Mouse (Mus musculus): ENCODE measurements at regions not wholly inside any gene's neighbourhood (a gene's known extent, or its start where the extent isn't known, plus 50 kb on each side); places are given as distances from the start of the nearest gene placed in this dataset.

GRCm38 (mm10) chr7:74877466-74877865 lies 322.9 kb upstream of the Slco3a1 start:
- peak; percentile 36 for DNase-seq

DNA sequence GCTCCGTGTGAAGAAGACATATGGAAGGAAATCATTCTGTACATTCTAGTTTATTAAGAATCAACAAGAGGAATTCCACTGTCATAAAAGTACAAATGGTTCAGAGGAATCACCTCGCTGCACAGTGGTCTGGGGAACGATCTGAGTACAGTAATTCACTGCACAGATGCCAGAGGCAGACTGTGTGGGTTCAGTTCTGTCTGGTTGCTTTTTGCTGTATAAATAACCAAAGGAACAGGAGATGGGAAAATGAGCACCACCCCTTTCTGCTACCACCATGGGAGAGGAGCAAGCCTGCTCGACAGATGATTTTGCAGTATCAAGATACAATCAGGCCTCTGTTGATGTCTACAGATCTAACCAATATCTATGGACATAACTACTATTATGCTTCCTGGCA lies 322.1 kb upstream of the Slco3a1 start:
- DNase-seq = no peak

DNA sequence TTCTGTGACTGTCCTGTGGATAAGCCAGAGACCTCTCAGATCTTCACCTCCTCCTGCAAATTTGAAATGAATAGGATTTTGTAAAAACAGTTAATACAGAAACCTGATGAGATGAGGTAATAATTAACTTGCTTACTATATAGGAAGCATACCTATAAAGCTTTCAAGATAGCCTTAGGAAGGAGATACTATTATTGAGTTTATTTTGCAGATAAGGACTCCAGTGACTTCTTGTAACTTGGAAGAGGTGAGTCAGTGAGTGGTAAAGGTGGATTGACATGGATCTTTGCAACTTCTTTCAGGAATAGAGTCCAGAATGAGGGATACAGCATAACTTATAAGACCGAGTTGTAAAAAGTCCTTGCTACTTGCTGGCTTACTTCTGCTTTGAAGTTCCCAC lies 315.7 kb upstream of the Slco3a1 start:
- no peak for DNase-seq

GRCm38 (mm10) chr7:74862727-74863126 lies 308.1 kb upstream of the Slco3a1 start:
- peak; percentile 97 for DNase-seq

DNA sequence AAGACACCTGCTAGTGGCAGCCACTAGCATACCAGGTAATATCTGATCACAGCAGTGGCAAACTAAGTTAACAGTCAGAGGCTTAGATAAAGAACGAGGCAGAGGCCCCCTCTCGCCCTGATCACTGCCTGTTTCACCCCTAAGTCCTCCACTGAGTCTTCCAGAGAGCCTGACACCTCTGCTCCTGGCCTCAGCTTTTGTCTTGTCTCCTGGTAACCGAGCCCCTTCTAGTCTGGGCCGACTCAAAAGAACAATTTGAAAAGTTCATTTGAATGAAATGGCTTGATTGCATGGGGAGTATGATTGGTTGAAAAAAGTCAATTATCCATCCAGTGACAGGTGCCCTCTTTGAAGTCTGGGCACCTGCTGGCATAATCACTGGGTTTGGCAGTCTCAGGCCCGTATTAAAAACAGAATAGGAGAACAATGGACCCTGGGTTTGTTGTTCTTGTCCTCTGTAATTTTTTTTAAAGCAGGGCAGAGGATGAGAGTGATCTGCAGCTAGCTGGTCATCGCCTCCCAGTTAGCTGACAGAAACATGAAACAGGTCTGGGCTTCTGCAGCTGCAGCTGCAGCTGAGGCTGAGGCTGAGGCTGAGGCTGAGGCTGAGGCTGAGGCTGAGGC lies 289.8 kb upstream of the Slco3a1 start:
- no peak for DNase-seq

- no peak for DNase-seq
These were observed 268.7 kb upstream of the Slco3a1 start for GRCm38 (mm10) chr7:74823286-74823685.

DNA sequence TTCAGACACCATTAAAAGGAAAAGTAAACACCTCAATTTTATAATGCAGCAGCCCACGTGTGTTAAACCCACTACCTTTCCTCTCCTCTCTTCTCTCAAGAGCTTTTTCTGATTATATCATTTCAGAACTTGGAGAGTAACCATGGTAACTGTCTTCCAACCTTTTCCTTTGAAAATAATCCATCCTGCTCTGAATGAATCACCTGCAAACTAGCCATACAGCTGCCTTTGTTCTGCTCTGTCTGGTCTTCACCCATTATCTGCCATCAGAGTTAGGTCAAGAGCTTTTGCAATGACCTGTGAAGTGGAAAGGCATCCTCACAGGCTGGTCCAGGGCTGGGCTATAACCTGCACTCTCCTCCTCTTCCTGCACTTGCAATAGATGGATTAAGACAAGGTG lies 238.7 kb upstream of the Slco3a1 start:
- DNase-seq = no peak

DNA sequence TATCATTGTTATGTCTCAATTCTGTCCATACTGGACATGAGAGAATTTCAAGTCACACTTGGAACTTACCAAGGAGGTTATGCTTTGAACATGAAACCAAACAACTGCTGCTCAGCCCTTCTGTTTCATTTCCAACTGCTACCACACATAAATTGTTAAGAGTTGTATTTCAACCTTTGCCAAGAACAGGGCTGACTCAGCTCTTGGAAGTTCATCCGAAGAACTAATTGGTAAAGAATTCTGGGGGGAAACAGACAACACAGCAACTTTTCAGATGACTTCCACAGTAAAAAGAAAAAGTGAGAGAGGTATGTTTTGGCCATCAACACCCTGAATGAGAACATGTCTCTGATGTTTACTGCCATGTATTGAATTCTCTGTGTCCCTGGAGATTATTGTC lies 234.1 kb upstream of the Slco3a1 start:
- no peak for DNase-seq

DNA sequence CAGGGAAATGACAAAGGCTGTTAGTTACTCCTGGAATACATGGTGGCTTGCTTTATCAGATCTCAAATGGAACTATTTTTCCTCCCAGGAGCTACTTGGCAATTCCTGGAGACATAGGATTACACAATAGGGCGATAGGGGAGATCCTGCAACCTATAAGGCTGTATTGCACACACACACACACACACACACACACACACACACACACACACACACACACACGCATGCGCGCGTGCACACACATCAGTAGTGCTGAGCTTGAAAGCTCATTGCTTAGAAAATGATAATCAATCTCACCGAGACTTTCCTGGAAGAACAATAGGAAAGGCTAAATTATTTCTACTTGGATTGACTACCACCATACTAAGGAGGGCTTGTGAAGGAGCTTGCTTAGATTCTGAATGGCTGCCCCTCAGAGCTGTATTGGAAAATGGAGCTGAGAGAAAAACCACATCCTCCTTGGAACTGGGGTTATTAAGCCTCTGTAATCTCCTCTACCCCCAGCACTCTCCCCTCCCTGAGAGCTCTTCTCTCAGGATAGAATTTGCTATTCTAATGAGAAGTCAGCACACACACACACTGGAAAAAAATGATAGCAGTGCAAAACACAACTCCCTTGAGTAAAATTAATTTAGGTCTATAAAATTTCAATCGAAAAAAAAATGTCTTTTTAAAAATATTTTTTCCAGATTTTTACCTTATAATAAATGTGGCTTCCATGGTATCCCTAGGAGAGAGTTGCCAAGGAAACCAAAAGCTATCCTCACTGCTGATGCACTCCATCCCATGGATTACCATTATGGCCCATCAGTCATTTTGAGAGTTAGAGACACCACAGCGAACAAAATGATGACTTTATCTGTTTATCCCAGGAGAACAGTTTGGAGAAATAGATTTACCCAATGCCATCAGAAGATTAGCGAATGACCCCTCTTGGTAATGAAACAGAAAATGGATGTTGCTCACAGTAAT lies 217.1 kb upstream of the Slco3a1 start:
- no peak for DNase-seq

GRCm38 (mm10) chr7:74766550-74766949 lies 212.0 kb upstream of the Slco3a1 start:
- DNase-seq = peak; percentile 95

DNA sequence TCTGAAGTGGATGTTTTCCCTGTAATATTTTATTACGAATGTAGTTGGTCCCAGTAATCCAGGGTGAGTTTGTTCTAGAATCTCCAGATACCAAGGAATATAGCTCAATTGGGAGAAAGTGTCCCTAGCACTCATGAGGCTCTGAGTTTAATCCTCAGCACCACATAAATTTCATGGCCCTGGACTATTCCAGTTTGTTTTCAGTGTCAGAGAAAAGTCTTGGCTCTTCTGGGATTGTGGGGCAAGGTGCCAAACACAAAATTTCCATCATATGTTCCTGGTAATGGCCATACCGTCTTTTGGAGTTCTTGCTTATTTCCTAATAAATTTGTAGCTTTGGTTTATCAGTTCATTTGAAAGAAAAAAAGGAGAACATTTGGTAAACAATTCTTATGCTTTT lies 202.9 kb upstream of the Slco3a1 start:
- DNase-seq = peak; percentile 17

DNA sequence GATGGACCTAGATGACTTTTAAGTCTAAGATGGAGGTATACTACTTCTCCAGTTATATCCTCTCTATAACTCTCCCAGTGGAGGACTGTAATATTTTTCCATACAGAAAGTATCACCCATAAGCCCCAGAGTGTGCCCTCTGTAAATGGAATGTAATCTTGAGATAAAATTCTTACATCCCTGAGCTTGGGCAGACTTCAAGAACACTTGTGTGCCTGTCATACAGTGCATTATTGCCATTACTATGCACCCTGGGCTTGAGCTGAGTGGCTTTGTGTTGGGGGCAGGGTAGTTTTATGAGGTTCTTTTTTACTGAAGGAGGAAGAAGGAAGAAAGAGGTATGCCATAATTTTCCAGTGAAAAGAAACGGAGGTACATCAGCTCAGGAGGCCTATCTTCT lies 193.1 kb upstream of the Slco3a1 start:
- DNase-seq = peak; percentile 42

- DNase-seq = no peak
These were observed 180.4 kb upstream of the Slco3a1 start for GRCm38 (mm10) chr7:74734941-74735340.

GRCm38 (mm10) chr7:74726324-74726991 lies 171.9 kb upstream of the Slco3a1 start:
- DNase-seq = no peak

DNA sequence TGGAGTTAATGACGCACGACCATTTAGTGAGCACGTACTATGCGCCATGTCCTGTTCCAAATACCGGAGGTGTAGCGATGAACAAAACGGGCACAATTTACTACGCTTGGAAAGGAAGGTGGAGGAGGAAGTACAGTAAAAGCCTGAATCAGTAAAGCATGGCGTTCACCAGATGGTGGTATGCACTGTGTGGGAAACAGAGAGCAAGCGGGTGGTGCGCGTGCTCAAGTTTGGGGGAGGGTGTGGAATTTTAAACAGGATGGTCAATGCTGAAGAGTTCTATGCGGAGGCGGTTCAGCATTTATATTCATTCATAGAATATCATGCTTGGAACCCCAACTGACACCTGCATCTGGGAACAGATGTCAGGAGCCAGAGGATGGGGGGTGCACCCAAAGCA lies 164.7 kb upstream of the Slco3a1 start:
- DNase-seq = no peak

DNA sequence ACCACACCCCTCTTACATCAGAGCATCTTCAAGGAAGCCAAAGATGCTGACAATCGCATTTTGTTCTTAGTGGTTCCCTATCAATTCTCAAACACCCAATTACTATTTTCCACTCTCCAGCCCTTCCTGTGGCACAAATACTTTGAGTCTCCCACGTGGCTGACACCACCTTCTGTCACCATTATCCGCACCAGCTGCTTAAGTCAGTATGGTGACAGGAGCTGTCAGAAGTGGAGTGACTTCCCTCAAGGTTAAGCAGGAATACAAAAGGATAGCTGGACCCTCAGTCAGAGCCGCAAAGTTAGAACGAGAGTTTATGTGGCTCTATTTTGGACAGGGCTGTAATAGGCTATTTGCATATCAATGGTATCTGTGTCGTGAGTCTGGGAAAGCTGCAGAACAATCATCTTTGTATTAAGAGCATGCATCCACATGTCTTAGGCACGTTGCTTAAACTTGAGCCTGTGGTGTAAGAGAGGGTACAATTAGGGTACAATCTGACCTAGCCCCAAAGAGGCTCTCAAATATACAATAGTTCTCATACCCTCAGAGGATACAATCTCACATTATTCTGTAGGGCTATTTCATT lies 155.5 kb upstream of the Slco3a1 start:
- no peak for DNase-seq

DNA sequence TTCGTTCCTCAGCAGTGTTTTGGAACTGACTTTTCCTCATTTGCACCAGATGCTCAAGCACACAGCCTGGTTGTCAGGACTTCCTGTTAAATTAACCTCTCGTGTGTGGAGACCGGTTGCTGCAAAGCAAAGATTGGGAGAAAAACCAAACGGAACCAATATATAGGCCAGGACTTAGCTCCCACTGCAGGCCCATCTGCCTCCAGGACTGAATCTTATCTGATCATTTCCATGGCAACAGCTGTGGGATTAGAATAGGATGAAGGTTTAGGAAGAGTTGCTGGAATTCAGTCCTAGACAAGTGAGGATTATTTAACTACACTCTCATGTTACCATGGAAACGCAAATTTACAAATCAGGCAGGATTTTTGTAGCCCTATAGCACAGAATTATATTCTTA lies 154.4 kb upstream of the Slco3a1 start:
- no peak for DNase-seq

DNA sequence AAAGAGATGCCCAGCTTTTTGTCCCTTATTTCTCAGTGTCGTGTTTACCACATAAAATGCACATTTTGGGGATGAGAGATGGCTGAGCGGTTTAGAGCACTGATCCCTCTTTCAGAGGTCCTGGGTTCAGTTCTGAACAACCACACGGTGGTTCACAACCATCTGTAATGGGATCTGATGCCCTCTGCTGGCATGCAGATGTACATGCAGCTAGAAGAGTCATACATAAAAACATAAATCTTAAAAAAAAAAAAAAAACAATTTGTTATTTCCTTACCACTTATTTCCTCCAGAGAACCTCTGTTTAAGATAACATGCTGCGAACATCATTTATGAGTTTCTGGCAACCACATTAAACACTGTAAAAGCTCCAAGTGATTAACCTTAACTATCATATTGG lies 149.0 kb upstream of the Slco3a1 start:
- DNase-seq = no peak

GRCm38 (mm10) chr7:74697794-74698354 lies 143.3 kb upstream of the Slco3a1 start:
- DNase-seq = no peak

DNA sequence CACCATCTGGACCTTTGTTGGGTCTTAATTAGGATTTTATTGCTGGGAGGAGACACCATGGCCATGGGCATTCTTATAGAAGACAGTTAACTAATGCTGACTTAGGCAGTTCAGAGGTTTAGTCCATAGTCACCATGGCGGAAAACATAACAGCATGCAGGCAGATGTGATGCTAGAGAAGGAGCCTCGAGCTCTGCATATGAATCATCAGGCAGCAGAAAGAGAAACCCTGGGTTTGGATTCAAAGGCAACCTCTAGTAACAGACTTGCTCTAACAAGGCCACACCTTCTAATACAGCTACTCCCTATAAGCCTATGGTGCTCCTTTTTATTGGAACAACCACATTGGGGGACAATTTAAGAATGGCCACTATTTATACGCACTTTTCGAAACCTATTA lies 141.7 kb upstream of the Slco3a1 start:
- DNase-seq = no peak

GRCm38 (mm10) chr7:74693049-74693448 lies 138.5 kb upstream of the Slco3a1 start:
- peak; percentile 93 for DNase-seq

- DNase-seq = no peak
These were observed 136.1 kb upstream of the Slco3a1 start for GRCm38 (mm10) chr7:74690706-74691105.

DNA sequence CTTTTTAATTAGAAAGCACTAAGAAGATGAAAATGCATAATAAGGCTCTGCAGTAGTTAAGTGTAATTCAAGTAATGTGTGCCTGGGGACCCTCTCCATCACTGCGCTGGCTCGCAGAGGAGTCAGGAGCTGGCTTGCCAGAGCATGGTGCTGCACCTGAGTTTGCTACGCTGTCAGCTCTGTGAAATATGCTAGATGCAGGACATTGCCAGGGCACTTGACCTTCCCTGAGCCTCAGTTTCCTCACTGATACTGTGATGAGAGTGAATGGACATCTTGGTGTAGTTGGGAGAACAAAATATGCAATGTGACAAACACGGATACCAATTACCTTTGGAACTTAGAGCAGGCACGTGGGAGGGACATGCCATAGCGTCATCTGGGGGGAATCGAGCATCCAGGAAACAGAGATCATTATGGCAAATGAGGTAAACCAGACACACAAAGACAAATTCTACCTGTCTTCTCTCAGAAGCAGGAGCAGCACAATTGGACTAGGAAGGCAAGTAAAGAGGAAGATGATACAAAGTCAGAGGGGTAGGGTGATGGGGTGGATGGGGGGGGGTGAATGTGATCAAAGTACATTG lies 133.6 kb upstream of the Slco3a1 start:
- no peak for DNase-seq
